Mouse (Mus musculus): ENCODE measurements at regions not wholly inside any gene's neighbourhood (a gene's known extent, or its start where the extent isn't known, plus 50 kb on each side); places are given as distances from the start of the nearest gene placed in this dataset.

- in situ Hi-C loops (cut with MboI): no loop called here
Measured at GRCm38 (mm10) chr16:30652692-30653091, 53.2 kb downstream of the Fam43a start.

GRCm38 (mm10) chr16:30653806-30654205, 54.3 kb downstream of the Fam43a start:
- in situ Hi-C loops (cut with MboI): no loop called here

GRCm38 (mm10) chr16:30654226-30654625, 54.7 kb downstream of the Fam43a start:
- in situ Hi-C loops (cut with MboI): no loop called here

- in situ Hi-C loops (cut with MboI): no loop called here
Measured at GRCm38 (mm10) chr16:30655798-30656221, 56.3 kb downstream of the Fam43a start.

- in situ Hi-C loops (cut with MboI): no loop called here
Measured at GRCm38 (mm10) chr16:30656881-30657280, 57.4 kb downstream of the Fam43a start.

GRCm38 (mm10) chr16:30658921-30659320, 59.4 kb downstream of the Fam43a start:
- in situ Hi-C loops (cut with MboI): no loop called here

GRCm38 (mm10) chr16:30661086-30661977, 61.8 kb downstream of the Fam43a start:
- in situ Hi-C loops (cut with MboI): no loop called here

GRCm38 (mm10) chr16:30663055-30663454, 63.5 kb downstream of the Fam43a start:
- in situ Hi-C loops (cut with MboI): no loop called here

GRCm38 (mm10) chr16:30663971-30664370, 64.4 kb downstream of the Fam43a start:
- in situ Hi-C loops (cut with MboI): no loop called here

GRCm38 (mm10) chr16:30664433-30664832, 64.9 kb downstream of the Fam43a start:
- in situ Hi-C loops (cut with MboI): no loop called here

- in situ Hi-C loops (cut with MboI): no loop called here
Measured at GRCm38 (mm10) chr16:30665881-30666280, 66.4 kb downstream of the Fam43a start.

GRCm38 (mm10) chr16:30669883-30670282, 70.4 kb downstream of the Fam43a start:
- in situ Hi-C loops (cut with MboI): loop anchor here (5.0 kb wide), 1 partner anchor 73 kb away; the partner anchor contains the start of gene Fam43a

GRCm38 (mm10) chr16:30671584-30671983, 72.1 kb downstream of the Fam43a start:
- in situ Hi-C loops (cut with MboI): loop anchor here (5.0 kb wide), 1 partner anchor 74 kb away; the partner anchor contains the start of gene Fam43a

- in situ Hi-C loops (cut with MboI): loop anchor here (5.0 kb wide), 1 partner anchor 76 kb away; the partner anchor contains the start of gene Fam43a
Measured at GRCm38 (mm10) chr16:30672776-30673550, 73.4 kb downstream of the Fam43a start.

- in situ Hi-C loops (cut with MboI): loop anchor here (5.0 kb wide), 1 partner anchor 76 kb away; the partner anchor contains the start of gene Fam43a
Measured at GRCm38 (mm10) chr16:30673662-30674061, 74.1 kb downstream of the Fam43a start.

GRCm38 (mm10) chr16:30675829-30676228, 76.3 kb downstream of the Fam43a start:
- in situ Hi-C loops (cut with MboI): no loop called here

- in situ Hi-C loops (cut with MboI): no loop called here
Measured at GRCm38 (mm10) chr16:30677016-30677415, 77.5 kb downstream of the Fam43a start.

GRCm38 (mm10) chr16:30677896-30678707, 78.6 kb downstream of the Fam43a start:
- in situ Hi-C loops (cut with MboI): no loop called here

- in situ Hi-C loops (cut with MboI): no loop called here
Measured at GRCm38 (mm10) chr16:30678708-30679492, 79.4 kb downstream of the Fam43a start.

GRCm38 (mm10) chr16:30679493-30679811, 79.9 kb downstream of the Fam43a start:
- in situ Hi-C loops (cut with MboI): no loop called here

GRCm38 (mm10) chr16:30681421-30681820, 81.9 kb downstream of the Fam43a start:
- in situ Hi-C loops (cut with MboI): loop anchor here (10.0 kb wide), 1 partner anchor 383 kb away; no protein-coding TSS in a partner anchor
